Mouse (Mus musculus) neural tube, embryonic 14.5 days (tissue): Measurements from ENCODE around the gene Slc1a7. TPM values are rescaled to one million over a fixed set of nuclear protein-coding genes. Genes with fewer than 3 reads are reported as not detected.

Source experiments
- ATAC-seq: fragments of 200-750 bp; cut with Nextera tagmentation; 2 replicates; pipeline ENCODE4 v1.8.0; 2017; ENCODE audit warnings: low read depth, mild to moderate bottlenecking, moderate TSS enrichment, moderate library complexity
- H3K27ac ChIP-seq: fragments of 300-500 bp; sonication (generic); 2 replicates; pipeline ENCODE4 v1.5.1; 2014; ENCODE audit warnings: low read depth, mild to moderate bottlenecking, control low read depth, low read length, moderate library complexity, mixed read lengths
- H3K27me3 ChIP-seq: fragments of 300-500 bp; sonication (generic); 2 replicates; pipeline ENCODE4 v1.6.1; 2014; ENCODE audit warnings: low read length; ENCODE audit not compliant: control insufficient read depth, insufficient read depth
- H3K36me3 ChIP-seq: fragments of 300-500 bp; sonication (generic); 2 replicates; pipeline ENCODE4 v1.6.1; 2014; ENCODE audit warnings: low read length, mixed read lengths; ENCODE audit not compliant: control insufficient read depth, insufficient read depth
- H3K4me1 ChIP-seq: fragments of 300-500 bp; sonication (generic); 2 replicates; pipeline ENCODE4 v1.6.1; 2014; ENCODE audit warnings: low read length; ENCODE audit not compliant: control insufficient read depth, insufficient read depth
- H3K4me2 ChIP-seq: fragments of 300-500 bp; sonication (generic); 2 replicates; pipeline ENCODE4 v1.6.1; 2014; ENCODE audit warnings: mild to moderate bottlenecking, low read depth, low read length, control low read depth
- H3K4me3 ChIP-seq: fragments of 300-500 bp; sonication (generic); 2 replicates; pipeline ENCODE4 v1.5.1; 2014; ENCODE audit warnings: low read depth, low read length, control low read depth, mixed read lengths
- H3K9ac ChIP-seq: fragments of 300-500 bp; sonication (generic); replicated peaks from 2 replicates; pipeline ENCODE4 v1.6.1; 2014; ENCODE audit warnings: low read depth, mild to moderate bottlenecking, control low read depth, low read length, mixed read lengths
- H3K9me3 ChIP-seq: fragments of 300-500 bp; sonication (generic); 2 replicates; pipeline ENCODE4 v1.6.1; 2016; ENCODE audit warnings: low read length; ENCODE audit not compliant: control insufficient read depth
- WGBS: fragments of 180-500 bp; shearing (Covaris S2); extraction: QIAGEN DNeasy Blood & Tissue Kit; methylation state at CpG from one replicate; pipeline ENCODE4 v1.1.7; 2014; 5-methylcytosine and 5-hydroxymethylcytosine counted together
- polyA plus RNA-seq: library from polyadenylated mRNA; unstranded; fragments of >200 nt; fragmentation: Nextera tagmentation; extraction: Ambion mirVana; gene quantifications from 2 replicates; pipeline ENCODE4 v1.2.1, GENCODE M21; 2014

The Slc1a7 gene
- polyA plus RNA-seq, 1 experiment from 2014 or later, result not detected

DNA sequence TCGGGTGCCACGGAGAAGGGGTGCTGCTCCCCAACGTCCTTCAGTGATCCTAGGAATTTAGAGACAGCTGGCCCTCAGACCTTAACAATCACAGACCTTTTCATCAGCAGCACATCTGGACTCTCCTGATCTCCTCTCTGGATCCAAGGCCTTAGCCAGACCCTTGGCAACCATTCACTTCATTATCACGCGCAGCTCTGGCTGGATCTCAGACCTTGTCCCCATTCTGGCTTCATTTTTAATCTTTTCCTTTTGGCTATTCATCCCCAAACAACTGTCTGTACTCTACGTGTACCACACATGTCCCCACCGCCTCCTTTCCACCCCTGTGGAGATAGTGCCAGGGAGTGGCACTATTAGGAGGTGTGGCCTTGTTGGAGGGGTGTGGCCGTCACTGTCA lies 34.9 kb upstream of the Slc1a7 start:
- no peak overlapping the region for H3K4me3 ChIP-seq
- H3K27ac ChIP-seq, result no peak overlapping the region
- H3K36me3 ChIP-seq, result no peaks in the 10 kb centered on the region
- no peak overlapping the region for H3K9ac ChIP-seq
- H3K27me3 ChIP-seq, result no peaks in the 10 kb centered on the region
- H3K4me1 ChIP-seq, result no peaks in the 10 kb centered on the region
- no peak overlapping the region for H3K4me2 ChIP-seq
- H3K9me3 ChIP-seq, result no peaks in the 10 kb centered on the region
- ATAC-seq, result no peak
- 85% methylated on average over 8 of the region's 8 CpGs for WGBS

DNA sequence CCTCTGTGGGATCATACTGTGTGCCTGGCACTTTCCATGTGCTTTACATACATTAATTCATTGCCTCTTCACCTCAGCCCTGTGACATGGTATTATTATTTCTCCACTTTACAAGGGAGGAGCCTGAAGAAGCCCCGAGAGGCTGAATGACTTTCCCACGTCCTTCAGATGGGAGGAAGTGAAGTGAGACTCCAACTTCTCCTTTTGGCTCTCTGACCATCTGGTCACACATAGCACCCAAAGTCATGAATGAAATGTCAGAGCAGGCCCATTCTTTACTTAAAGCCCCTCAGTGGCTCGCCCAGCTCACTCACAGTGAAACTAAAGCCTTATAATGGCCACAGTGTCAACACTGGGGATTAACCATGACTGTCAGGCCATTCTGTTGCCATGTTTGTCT lies 32.9 kb upstream of the Slc1a7 start:
- H3K9ac ChIP-seq, result no peak overlapping the region
- H3K4me2 ChIP-seq, result no peak overlapping the region
- no peaks in the 10 kb centered on the region for H3K4me1 ChIP-seq
- 62% methylated on average over 3 of the region's 3 CpGs for WGBS
- no peaks in the 10 kb centered on the region for H3K27me3 ChIP-seq
- ATAC-seq, result no peak
- H3K9me3 ChIP-seq, result no peaks in the 10 kb centered on the region
- H3K36me3 ChIP-seq, result no peaks in the 10 kb centered on the region
- H3K27ac ChIP-seq, result no peak overlapping the region
- no peak overlapping the region for H3K4me3 ChIP-seq

DNA sequence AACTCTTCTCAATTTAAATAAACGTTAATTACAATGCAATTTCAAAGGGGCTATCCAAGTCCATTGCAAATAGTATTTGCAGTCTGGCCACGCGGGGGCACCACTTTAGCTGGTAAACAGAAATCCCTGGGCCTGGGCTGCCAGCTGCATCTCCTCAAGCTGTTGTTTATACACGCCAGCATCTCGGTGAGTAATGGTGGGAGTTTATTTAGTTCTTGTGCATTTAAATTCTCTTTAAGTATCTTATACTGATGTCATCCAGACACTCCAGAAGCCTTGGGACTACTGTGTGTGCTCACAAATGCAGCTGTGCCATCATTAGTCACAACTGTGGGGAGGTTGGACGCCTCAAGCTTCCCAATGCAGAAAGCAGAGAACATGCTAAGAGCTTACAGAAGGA lies 30.8 kb upstream of the Slc1a7 start:
- WGBS, result 22% methylated on average over 6 of the region's 6 CpGs
- Histone ChIP-seq H3K9me3 (no peaks in the 10 kb centered on the region), H3K27ac (no peak overlapping the region), H3K9ac (no peak overlapping the region), H3K4me2 (no peak overlapping the region), H3K27me3 (no peaks in the 10 kb centered on the region), H3K4me1 (no peaks in the 10 kb centered on the region), H3K4me3 (no peak overlapping the region), H3K36me3 (no peaks in the 10 kb centered on the region)
- ATAC-seq, result no peak

DNA sequence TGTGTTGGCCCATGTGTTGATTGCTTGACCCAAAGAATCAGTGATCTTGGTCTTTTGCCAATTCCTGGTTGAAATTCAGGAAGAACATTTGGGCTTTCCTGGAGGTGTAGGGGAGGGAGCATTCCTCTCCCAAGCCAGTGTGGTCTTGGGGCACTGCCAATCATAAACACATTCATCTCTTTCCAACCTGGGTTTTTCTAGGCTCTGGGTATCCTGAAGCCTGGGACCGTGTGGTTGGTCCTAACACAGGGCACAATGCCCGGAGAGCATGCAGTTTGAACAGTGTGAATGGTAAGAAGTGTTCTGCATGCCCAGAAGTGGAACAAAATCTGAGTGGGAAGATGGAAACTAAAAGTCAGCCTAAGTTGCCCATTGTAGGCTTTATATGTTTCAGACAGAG lies 30.0 kb upstream of the Slc1a7 start:
- H3K4me2 ChIP-seq, result no peak overlapping the region
- H3K27ac ChIP-seq, result no peak overlapping the region
- H3K27me3 ChIP-seq, result no peaks in the 10 kb centered on the region
- 80% methylated on average over 2 of the region's 2 CpGs for WGBS
- H3K4me1 ChIP-seq, result no peaks in the 10 kb centered on the region
- no peak for ATAC-seq
- no peaks in the 10 kb centered on the region for H3K9me3 ChIP-seq
- H3K9ac ChIP-seq, result no peak overlapping the region
- H3K4me3 ChIP-seq, result no peak overlapping the region
- no peaks in the 10 kb centered on the region for H3K36me3 ChIP-seq

DNA sequence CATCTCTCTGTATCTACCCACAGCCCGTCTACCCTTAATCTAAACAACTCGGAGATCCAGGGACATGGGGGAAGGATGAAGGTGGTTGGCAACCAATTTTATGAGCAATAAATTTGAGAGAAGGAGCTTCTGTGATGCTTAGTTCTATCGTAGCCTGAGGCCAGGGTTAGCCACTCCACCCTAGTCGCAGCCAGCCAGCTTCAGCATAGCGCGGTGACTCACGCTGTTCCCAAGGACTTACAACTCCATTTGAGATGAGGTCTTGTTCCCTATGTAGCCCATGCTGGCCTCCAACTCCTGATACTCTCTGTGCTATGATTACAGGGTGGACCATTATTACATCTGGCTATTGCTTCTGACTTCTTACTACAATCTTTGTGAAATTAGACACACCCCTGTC lies 25.4 kb upstream of the Slc1a7 start:
- no peak for ATAC-seq
- no peak overlapping the region for H3K9ac ChIP-seq
- no peaks in the 10 kb centered on the region for H3K27me3 ChIP-seq
- H3K4me1 ChIP-seq, result no peaks in the 10 kb centered on the region
- H3K27ac ChIP-seq, result no peak overlapping the region
- H3K4me3 ChIP-seq, result no peak overlapping the region
- H3K9me3 ChIP-seq, result no peaks in the 10 kb centered on the region
- no peak overlapping the region for H3K4me2 ChIP-seq
- H3K36me3 ChIP-seq, result no peaks in the 10 kb centered on the region
- 85% methylated on average over 7 of the region's 7 CpGs for WGBS

DNA sequence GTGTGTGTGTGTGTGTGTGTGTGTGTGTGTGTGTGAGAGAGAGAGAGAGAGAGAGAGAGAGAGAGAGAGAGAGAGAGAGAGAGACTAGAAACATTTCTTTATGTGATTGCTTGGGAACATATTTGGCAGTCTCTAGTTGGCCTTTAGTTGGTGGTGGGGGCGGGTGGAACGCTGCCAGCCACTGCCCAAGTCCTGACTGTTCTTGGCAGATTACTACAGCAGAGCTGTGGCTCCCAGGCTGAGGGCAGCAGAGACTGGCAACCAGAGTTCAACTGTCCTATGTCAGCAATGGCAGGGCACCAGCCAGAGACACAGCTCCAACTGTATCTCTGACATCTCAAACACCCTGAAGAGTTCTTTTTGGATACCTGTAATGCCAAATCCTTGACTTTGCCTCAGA lies 24.0 kb upstream of the Slc1a7 start:
- Histone ChIP-seq H3K36me3 (no peaks in the 10 kb centered on the region), H3K9ac (no peak overlapping the region), H3K27me3 (no peaks in the 10 kb centered on the region), H3K27ac (no peak overlapping the region), H3K4me3 (no peak overlapping the region), H3K4me2 (no peak overlapping the region), H3K4me1 (no peaks in the 10 kb centered on the region), H3K9me3 (no peaks in the 10 kb centered on the region)
- 100% methylated on average over 2 of the region's 2 CpGs for WGBS
- no peak for ATAC-seq

DNA sequence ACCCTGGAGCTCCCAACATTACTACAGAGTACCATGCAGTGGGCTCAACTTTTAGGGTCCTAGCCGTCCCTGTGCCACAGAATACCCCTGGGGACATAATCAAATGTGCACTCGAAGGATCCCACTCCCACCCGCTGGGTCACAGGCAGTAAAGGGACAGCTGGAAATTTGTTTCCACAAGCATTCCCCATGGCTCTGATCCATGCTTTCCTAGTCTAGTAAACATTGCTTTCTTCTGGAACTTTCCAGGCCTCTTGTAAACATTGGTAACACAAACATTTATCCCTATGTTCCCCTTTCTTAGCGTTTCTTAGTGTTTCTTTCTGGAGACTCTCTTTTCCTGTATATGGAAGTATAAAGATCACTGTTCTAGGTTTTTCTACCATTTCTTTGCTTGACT lies 18.2 kb upstream of the Slc1a7 start:
- ATAC-seq, result no peak
- WGBS, result 74% methylated on average over 4 of the region's 4 CpGs
- H3K9me3 ChIP-seq, result no peaks in the 10 kb centered on the region
- no peak overlapping the region for H3K9ac ChIP-seq
- no peak overlapping the region for H3K4me3 ChIP-seq
- H3K4me2 ChIP-seq, result no peak overlapping the region
- no peak overlapping the region for H3K27ac ChIP-seq
- no peaks in the 10 kb centered on the region for H3K4me1 ChIP-seq
- no peaks in the 10 kb centered on the region for H3K36me3 ChIP-seq
- H3K27me3 ChIP-seq, result no peaks in the 10 kb centered on the region

DNA sequence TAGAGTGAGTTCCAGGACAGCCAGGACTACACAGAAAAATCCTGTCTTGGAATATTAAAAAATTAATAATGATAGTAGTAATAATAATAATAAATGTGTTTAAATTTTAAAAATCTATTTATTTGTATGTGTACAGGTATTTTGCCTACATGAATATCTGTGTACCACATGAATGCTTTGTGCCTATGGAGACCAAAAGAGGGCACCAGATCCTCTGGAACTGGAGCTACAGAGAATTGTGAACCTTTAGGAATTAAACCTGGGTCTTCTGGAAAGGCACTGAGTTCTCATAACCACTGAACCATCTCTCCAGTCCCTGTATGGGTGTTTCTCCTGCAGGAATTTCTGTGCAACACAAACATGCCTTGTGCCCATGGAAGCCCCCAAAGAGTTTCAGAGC lies 15.3 kb upstream of the Slc1a7 start:
- no peak for ATAC-seq
- Histone ChIP-seq H3K9me3 (no peaks in the 10 kb centered on the region), H3K4me1 (no peaks in the 10 kb centered on the region), H3K9ac (no peak overlapping the region), H3K27ac (no peak overlapping the region), H3K36me3 (no peaks in the 10 kb centered on the region), H3K4me3 (no peak overlapping the region), H3K4me2 (no peak overlapping the region), H3K27me3 (no peaks in the 10 kb centered on the region)

DNA sequence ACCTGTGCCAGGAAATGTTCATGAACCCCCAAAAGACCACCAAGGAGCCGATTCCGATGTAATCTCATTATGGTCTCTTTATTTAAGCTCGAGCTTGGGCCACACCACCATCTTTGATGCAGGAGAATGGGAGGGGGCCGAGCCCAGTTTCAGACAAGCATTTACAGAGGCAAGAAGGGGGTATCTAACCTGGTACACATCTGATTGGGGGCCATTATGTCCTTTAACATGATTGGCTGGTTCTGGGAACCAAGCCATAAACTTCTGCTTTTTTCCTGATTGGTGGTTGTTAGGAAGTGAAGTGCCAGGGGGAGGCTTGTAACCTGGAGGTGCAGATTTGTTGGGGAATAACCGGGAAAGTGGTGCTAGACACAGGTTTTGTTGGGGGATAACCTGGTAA lies 12.4 kb upstream of the Slc1a7 start:
- Histone ChIP-seq H3K27ac (no peak overlapping the region), H3K9me3 (no peaks in the 10 kb centered on the region), H3K4me3 (no peak overlapping the region), H3K9ac (no peak overlapping the region), H3K27me3 (no peaks in the 10 kb centered on the region), H3K4me2 (no peak overlapping the region), H3K4me1 (no peaks in the 10 kb centered on the region), H3K36me3 (no peaks in the 10 kb centered on the region)
- no peak for ATAC-seq
- 62% methylated on average over 5 of the region's 5 CpGs for WGBS

DNA sequence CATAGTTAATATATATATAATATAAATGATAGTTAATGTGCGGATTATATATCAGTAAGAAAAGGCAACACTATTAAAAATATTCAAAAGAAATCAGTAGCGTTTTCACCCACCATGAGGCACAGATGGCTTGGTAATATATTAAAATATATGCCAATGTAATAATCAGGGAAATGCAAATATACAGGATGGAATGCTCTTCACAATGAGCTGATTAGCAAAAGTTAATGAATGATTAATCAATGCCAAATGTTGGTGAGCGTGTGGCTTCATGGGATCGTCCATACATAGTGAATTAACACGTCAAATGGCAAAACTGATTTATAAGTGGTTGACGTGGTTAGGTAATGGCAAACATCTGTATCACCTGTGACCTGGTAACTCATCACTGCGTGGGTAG lies 9.6 kb upstream of the Slc1a7 start:
- H3K27me3 ChIP-seq, result no peaks in the 10 kb centered on the region
- no peaks in the 10 kb centered on the region for H3K36me3 ChIP-seq
- H3K27ac ChIP-seq, result no peak overlapping the region
- H3K4me2 ChIP-seq, result no peak overlapping the region
- H3K9me3 ChIP-seq, result no peaks in the 10 kb centered on the region
- H3K4me3 ChIP-seq, result no peak overlapping the region
- H3K9ac ChIP-seq, result no peak overlapping the region
- no peaks in the 10 kb centered on the region for H3K4me1 ChIP-seq
- no peak for ATAC-seq
- WGBS, result 58% methylated on average over 7 of the region's 7 CpGs
